Mouse (Mus musculus) T-helper 2 cell (primary cell): ENCODE measurements around the gene Gm28539.

Source experiments
- in situ Hi-C: fragments of 300-600 bp; cut with MboI, MseI; formaldehyde crosslinking; loops from one replicate; pipeline ENCODE4 v1.15.1; 2025; ENCODE audit warnings: high pct_unique_total_duplicates

Gm28539 gene

DNA sequence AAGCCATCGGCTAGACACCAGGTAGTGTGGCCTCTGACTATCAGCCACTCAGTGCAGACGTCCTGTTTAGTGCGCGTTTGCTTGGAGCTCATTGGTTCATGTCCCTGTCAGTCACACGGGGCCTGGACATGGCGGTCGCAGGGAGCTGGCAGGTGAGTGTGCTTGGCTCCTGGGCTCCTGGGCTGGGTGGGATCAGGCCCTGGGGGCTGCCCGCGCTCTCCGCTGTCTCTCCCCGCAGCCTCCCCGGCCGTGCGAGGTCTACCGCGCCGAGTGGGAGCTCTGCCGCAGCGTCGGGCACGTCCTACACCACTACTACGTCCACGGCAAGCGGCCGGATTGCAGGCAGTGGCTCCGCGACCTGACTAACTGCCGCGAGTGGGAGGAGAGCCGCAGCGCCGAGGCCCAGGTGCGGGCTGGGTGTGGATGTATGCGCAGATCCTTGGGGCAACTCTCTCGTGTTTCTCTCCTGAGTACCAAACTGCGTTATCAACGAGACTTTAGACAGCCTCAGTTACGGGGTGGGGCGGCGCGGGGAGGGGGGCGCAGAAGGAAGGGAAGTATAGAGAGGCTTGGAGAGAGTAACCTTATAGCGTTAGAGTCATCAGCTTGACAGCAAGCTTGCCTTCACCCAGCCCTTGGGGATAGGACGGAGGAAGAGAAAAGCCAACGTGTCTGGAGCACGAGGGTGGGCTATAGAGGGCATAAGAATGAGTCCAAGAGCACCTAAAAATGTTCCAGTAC is at the start of gene Gm28539, which contains the start of gene 2510002D24Rik:
Gene Gm28539 (plus strand): TSS at position 117 of the 741 bp plus-strand sequence.
Gene 2510002D24Rik (plus strand): TSS at position 111 of the 741 bp plus-strand sequence.
- in situ Hi-C loops, result no loop called here

DNA sequence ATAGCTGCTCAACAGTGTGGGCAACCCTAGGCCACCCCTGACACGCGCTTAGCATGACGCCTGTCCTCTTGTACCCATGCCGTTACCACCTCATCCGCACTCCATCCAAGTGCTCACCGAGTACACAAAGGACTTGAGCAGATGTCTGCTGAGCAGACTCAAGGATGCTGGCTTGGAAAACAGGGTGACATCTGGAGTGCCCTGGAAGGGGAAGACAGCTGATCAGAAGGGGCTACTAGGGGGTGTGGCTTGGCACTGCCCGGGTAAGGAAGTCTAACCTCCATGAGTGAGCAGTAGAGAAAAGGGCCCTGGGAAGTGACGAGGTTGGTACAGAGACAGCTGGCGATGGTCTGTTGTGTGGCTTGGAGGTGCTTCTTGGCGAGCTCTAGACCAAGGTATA is 49.7 kb upstream of the Gm28539 start:
- in situ Hi-C loops, result no loop called here

GRCm38 (mm10) chr16:18788627-18789406 is 47.6 kb upstream of the Gm28539 start:
- in situ Hi-C loops, result no loop called here

DNA sequence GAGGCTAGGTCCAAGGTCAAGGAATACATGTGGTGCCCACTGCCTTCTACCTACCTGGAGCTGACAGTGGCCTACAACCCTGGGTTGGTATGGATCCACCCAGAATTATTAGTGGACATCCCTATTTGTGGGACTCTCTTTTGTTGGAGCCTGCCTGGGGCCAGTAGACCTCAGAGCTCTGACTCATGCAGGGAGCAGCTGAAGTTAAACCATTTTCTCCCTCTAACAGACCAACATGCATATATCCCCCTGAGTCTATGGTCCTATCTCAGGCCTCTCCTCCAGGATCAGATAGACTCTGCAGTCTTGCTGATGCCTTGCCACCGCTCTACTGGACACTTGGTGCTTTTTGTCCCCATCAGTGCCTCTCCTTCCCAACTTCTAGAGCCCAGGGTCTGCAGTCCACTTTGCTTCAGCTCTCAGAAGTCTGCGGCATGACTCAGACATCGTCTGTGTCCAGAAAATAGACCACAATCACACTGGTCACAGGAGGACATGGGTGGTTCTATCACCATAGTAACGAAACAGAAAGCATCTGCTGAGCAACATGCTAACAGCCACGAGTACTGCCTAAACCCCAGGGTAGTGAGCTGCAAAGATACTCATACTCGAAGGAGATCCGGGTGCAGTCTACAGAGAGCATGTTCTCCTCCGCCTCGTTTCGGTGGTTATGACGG is 41.0 kb upstream of the Gm28539 start:
- in situ Hi-C loops, result no loop called here

DNA sequence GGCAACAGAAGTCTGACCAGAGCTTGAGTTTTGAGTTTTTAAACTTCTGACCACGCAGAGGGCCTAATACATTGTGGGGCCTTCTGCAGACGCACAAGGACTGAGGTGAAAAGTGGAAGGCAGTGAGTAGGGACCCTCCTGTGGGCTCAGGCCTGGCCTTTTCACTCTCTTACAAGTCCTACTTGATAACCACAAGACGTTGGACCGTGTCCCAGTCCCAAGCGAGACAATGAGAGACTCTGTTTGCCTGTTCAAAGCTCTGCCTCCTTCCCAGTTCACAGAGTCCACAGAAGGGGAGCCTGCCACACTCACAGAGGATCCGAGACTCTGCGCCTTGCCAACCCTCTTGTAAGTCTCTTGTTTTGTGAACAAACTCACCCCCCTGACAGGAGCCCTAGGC is 39.7 kb upstream of the Gm28539 start:
- in situ Hi-C loops, result no loop called here

DNA sequence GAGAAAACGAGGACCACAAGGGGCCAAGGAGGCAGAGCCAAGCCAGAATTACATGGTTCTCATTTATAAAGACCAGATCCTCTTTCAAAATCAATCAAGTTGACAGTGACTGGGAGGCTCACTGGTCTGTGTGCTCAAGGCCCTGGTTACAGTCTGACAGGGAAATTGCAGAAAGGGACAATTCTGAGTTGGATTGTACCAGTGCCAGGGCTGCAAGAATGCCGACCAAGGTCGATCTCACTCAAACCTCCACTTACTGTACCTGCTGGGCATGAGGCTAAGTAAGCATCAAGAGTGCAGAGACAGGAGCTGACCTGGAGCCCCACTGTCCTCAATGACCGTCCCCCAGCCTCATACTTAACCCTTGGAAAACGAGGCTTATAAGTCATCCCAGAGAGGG is 38.2 kb upstream of the Gm28539 start:
- in situ Hi-C loops, result no loop called here

DNA sequence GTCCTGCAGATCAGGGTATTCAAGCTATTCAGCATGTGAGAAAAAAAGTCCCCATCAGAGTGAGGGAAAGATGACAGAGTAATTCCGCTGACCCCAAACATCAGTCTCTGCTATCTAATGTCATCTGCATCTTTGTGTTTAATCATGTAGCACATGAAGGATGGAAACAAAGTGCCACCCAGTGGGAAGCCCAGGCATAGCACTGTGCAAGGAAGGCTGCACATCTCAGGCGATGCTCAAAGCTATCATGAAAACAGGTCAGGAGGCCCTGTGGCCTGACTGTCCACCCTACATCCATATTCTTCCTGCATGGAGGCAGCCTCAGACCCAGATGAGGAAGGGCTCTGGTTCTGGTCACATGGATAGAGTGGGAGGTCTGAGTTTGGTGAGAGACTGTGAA is 37.5 kb upstream of the Gm28539 start:
- in situ Hi-C loops, result no loop called here

DNA sequence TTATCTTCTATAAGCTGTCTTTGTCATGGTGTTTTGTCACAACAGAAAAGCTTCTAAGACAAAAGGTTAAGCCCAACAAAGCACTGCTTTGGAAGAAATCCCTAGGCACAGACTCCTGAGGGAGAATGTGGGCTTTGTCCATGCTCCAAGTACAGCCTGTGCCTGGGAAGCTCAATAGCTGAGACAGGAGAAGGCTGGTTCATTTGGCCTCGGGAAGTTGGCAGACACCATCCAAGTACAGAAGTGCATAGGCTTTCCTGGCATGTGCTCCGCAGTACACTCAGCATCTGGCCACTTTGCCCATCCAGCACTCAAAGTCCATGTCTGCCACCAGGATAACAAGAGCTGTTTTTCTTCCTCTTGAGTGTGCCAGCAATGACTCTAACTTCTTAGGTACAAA is 30.6 kb upstream of the Gm28539 start:
- in situ Hi-C loops, result loop anchor here (25.0 kb wide), 1 partner anchor 543 kb away; the partner anchor contains the start of gene Gm49776

- in situ Hi-C loops, result loop anchor here (25.0 kb wide), 1 partner anchor 547 kb away; the partner anchor contains the start of gene Gm49776
Measured at GRCm38 (mm10) chr16:18809001-18809400, 27.4 kb upstream of the Gm28539 start.

GRCm38 (mm10) chr16:18811032-18811431 is 25.4 kb upstream of the Gm28539 start:
- in situ Hi-C loops, result loop anchor here (10.0 to 25.0 kb wide), 2 partner anchors 549 to 1174 kb away; partner anchors contain the start of genes Gm49776 and Klhl6

DNA sequence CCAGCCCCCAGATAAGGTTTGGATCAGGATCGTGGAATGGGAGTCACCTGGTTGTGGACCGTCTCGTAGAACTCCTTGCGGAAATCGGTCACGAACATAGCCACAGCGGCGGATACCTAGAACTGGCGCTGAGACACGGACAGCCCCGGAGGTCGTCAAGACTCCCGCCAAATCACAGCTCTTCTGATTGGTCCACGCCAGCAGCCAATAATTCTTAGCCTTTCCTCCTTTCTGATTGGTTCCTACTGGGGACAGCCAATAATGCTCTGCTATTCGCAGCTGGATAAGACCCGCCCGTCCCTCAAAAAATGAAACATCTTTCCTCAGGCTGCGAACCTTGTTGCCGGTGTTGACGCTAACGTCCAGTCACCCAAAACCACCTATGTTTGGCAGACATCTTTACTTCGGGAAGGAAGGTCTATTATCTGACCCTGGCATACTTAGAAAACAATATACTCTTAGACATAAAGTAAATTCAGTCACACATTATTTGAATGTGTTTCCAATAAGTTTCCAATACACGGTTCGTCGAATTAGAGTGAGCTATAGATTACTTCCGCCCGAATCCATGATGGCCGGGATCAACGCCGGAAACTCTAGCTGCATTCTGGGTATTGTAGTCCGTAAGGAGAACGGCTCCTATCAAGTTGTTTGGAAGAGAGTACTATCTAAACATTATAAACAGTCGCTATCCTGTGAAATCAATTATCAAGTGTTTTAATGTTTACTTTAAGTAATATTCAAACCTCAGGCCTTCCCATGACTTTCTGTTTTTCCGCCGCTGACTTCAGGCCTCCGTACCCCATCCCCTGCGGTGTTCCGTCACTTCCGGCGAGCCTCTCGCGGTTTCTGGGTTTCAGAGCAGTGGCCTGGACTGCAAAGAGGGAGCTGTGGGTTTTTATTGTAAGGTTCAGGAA is 24.7 kb upstream of the Gm28539 start, which contains the start of the genes Ufd1 and Cdc45:
Gene Ufd1 (plus strand): TSS at position 312 of the 917 bp plus-strand sequence.
Gene Cdc45 (minus strand): TSS at position 520 of the 917 bp plus-strand sequence.
- in situ Hi-C loops, result loop anchor here (10.0 to 25.0 kb wide), 2 partner anchors 549 to 1173 kb away; partner anchors contain the start of genes Gm49776 and Klhl6

DNA sequence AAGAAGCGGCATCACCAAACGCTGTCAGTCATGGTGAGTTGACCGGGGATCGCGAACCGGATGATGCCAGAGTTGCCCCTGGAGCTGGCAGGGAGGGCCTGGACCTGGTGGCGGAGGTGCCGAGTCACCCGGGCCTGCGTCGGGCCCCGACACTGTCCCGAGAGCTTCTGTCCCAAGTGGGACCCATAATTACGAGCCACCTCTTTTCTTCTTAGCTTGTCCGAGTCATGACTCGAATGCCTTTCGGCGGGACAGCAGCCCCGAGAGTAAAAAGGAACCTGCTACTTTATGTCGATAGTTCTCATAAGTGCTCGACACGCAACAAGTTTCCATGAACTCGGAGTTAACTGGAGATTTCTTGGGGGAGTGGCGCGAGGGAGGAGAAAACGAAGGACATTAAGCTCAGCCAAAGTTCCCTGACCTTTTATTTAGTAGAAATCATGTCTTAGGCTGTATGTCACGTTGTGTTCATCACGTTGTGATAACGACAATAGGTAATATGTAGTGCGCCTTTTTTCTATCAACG is 23.9 kb upstream of the Gm28539 start:
- in situ Hi-C loops, result loop anchor here (10.0 to 25.0 kb wide), 2 partner anchors 550 to 1172 kb away; partner anchors contain the start of genes Gm49776 and Klhl6

DNA sequence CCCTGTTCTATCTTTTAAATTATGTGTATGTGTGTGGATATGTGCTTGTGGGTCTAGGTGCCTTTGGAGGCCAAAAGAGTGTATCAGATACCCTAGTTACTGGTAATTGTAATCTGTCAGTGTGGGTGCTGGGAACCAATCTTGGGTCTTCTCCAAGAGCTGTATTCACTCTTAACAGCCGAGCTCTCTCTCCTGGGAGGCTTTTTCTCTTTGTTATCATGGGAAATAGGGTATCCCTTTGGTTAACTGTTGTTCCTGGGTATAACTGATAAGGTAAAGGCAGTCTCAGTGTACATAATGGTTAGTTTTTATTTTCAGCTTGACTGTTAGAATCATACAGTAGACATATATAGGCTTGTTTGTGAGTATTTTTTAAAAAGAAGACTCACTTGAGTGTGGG is 14.0 kb upstream of the Gm28539 start:
- in situ Hi-C loops, result loop anchor here (25.0 kb wide), 1 partner anchor 560 kb away; the partner anchor contains the start of gene Gm49776

DNA sequence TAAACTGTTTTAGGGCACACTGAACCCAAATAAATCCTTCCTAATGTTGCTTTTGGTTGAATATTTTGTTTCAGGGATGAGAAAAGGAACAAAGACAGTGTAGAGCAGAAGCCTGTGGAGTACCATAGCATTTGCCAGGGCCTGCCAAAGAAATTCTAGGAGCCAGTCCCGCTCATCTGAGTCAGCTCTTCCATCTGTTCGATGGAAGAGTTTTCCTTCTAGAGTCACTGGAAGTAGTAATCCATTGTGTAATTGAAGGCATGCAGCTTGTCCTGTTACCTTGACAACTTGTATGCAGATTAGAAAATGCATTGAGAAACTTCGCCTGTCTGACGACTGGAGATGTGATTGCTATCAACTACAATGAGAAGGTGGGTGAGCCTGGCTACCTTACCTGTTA is 13.5 kb upstream of the Gm28539 start:
- in situ Hi-C loops, result loop anchor here (25.0 kb wide), 1 partner anchor 561 kb away; the partner anchor contains the start of gene Gm49776

DNA sequence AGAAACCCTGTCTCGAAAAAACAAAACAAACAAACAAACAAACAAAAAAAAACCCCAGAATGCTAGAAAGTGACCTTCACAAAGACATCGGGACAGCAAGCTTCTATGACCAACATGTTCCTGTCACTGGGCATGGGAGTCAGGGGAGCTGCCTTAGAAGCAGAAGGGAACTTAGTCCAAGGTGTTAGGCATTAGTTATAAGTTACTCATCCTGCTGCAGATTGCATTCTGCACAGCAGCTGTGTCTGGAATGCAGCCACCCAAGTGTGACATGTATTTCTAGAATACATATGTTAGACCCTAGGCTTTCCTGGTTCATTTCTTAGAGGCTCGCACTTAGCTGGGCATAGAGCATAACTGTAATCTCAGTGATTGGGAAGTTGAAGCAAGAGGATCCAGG is 7.8 kb upstream of the Gm28539 start:
- in situ Hi-C loops, result no loop called here

- in situ Hi-C loops, result no loop called here
Measured at GRCm38 (mm10) chr16:18829102-18829501, 7.3 kb upstream of the Gm28539 start.

DNA sequence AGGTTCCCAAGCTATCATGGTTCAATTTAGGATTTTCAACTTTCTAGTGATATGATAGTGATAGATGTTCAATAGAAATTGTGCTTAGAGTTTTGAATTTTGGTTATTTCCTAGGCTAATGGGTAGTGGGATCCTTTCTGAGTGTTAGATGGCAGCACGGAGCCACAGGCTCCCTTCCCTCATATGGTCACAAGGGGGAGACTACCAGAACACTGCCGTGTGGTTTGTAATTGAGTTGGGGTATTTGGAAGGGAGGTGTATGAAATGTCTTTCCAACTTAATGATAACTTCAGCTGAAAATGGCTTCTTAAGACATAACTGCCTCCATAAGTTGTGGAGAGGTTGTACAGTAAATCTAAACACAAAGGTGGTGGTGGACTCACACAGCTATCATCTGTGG is 2.9 kb upstream of the Gm28539 start:
- in situ Hi-C loops, result no loop called here

DNA sequence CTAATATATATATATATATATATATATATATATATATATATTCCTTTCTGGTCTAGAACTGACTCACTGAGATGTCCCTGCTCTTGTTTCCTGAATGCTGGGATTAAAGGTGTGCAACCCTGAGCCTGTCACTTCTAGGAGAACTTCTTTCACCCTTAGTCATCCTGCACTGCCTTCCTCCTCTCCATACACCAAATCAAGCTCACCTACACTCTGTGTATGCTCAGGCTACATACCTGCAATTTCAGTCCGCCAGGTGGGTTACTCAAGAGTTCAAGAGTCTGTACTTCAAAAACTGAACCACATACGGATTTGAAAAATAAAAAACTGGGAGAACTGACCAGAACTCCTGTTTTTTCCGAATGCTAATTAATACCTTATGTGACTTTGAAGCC is 314 bp upstream of the Gm28539 start:
- in situ Hi-C loops, result no loop called here

DNA sequence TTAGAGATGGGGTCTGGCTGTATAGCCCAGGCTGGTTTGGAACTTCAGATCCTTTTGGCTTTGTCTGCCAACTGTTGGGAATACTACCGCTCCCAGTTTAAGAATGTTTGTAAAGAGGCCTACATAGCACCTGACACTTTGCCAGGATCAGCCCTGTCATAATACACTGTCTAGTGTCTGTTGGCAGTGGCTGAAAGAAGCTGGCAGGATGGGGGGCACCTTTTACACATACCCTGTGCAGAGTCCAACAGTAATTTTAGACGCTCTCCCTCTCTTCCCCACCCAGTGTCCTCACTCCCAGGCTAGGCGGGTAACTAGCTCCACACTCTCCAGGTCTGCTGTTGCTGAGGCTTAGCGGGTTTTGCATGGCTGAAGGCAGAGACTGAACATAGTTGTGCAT is 2.0 kb downstream of the Gm28539 start:
- in situ Hi-C loops, result no loop called here

DNA sequence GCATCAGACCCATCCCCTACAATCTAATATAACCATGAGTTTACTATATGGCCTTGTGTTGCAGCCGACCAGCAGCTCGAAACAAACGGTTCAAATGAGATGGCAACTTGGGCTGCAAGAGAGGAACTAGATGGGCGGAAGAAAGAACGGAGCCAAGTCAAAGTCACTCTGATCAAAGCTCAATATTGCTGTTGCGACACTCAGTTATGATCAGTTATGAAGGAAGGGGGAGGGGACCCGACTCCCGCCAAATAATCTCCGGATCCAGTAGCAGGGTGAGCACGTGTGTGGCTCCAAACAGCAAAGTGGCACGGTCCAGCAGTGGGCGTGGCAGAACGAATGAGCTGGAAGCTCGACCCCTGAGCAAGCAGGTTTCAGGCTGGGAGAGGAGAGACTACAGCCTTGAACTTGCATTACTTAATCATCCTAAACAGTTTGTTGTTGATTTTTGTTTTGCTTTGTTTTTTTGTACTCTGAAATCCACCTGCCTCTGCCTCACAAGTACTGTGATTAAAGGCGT is 10.0 kb downstream of the Gm28539 start:
- in situ Hi-C loops, result no loop called here
